Mouse (Mus musculus) limb, embryonic 11.5 days (tissue): ENCODE measurements around the gene Wnt10a. TPM values are rescaled to one million over a fixed set of nuclear protein-coding genes. Genes with fewer than 3 reads are reported as not detected.

Experiments
- ATAC-seq: fragments of 200-750 bp; cut with Nextera tagmentation; 2 replicates; pipeline ENCODE4 v1.8.0; 2017; ENCODE audit warnings: low read depth; ENCODE audit not compliant: insufficient number of reproducible peaks, low FRiP score, low TSS enrichment
- DNase-seq: peaks from one replicate; pipeline ENCODE4 v3.0.0-alpha.2; 2015; ENCODE audit warnings: low spot score
- H3K27ac ChIP-seq: fragments of 300-500 bp; sonication (generic); replicated peaks from 2 replicates; pipeline ENCODE4 v1.5.1; 2014; ENCODE audit warnings: low read depth, mild to moderate bottlenecking, low read length
- H3K27me3 ChIP-seq: fragments of 300-500 bp; sonication (generic); 2 replicates; pipeline ENCODE4 v1.6.1; 2014; ENCODE audit warnings: mild to moderate bottlenecking, low read length, mixed read lengths; ENCODE audit not compliant: control insufficient read depth, insufficient read depth
- H3K36me3 ChIP-seq: fragments of 300-500 bp; sonication (generic); 2 replicates; pipeline ENCODE4 v1.6.1; 2014; ENCODE audit warnings: mild to moderate bottlenecking, low read length, moderate library complexity, mixed read lengths; ENCODE audit not compliant: control insufficient read depth, insufficient read depth
- H3K4me1 ChIP-seq: fragments of 300-500 bp; sonication (generic); 2 replicates; pipeline ENCODE4 v1.6.1; 2014; ENCODE audit warnings: low read length, mixed read lengths; ENCODE audit not compliant: control insufficient read depth, insufficient read depth
- H3K4me2 ChIP-seq: fragments of 300-500 bp; sonication (generic); 2 replicates; pipeline ENCODE4 v1.6.1; 2014; ENCODE audit warnings: low read depth, mild to moderate bottlenecking, moderate library complexity; ENCODE audit not compliant: severe bottlenecking
- H3K4me3 ChIP-seq: fragments of 300-500 bp; sonication (generic); 2 replicates; pipeline ENCODE4 v1.5.1; 2014; ENCODE audit warnings: low read depth, low read length
- H3K9ac ChIP-seq: fragments of 300-500 bp; sonication (generic); 2 replicates; pipeline ENCODE4 v1.6.1; 2014; ENCODE audit warnings: mild to moderate bottlenecking, low read length
- H3K9me3 ChIP-seq: fragments of 300-500 bp; sonication (generic); 2 replicates; pipeline ENCODE4 v1.6.1; 2016; ENCODE audit warnings: low read length; ENCODE audit not compliant: control insufficient read depth
- WGBS: fragments of 180-500 bp; shearing (Covaris S2); extraction: QIAGEN DNeasy Blood & Tissue Kit; methylation state at CpG from one replicate; pipeline ENCODE4 v1.1.7; 2014; 5-methylcytosine and 5-hydroxymethylcytosine counted together
- polyA plus RNA-seq: library from polyadenylated mRNA; unstranded; fragments of >200 nt; fragmentation: Nextera tagmentation; extraction: Ambion mirVana; gene quantifications from 2 replicates; pipeline ENCODE4 v1.2.1, GENCODE M21; 2014

Wnt10a gene
- polyA plus RNA-seq, 1 experiment from 2014 or later, result 1.6 TPM

GRCm38 (mm10) chr1:74790095-74790494 is 1.2 kb upstream of the Wnt10a start:
- ATAC-seq (no peak), DNase-seq (peak; percentile 19)
- no peaks in the 10 kb centered on the region for H3K9me3 ChIP-seq
- peaks cover 35% of the 10 kb centered on the region for H3K4me1 ChIP-seq
- no peaks in the 10 kb centered on the region for H3K36me3 ChIP-seq
- H3K27ac ChIP-seq, result no peak overlapping the region
- no peak overlapping the region for H3K9ac ChIP-seq
- no peak overlapping the region for H3K4me2 ChIP-seq
- no peak overlapping the region for H3K4me3 ChIP-seq
- peaks cover 79% of the 10 kb centered on the region for H3K27me3 ChIP-seq
- 7% methylated on average over 3 of the region's 3 CpGs for WGBS

DNA sequence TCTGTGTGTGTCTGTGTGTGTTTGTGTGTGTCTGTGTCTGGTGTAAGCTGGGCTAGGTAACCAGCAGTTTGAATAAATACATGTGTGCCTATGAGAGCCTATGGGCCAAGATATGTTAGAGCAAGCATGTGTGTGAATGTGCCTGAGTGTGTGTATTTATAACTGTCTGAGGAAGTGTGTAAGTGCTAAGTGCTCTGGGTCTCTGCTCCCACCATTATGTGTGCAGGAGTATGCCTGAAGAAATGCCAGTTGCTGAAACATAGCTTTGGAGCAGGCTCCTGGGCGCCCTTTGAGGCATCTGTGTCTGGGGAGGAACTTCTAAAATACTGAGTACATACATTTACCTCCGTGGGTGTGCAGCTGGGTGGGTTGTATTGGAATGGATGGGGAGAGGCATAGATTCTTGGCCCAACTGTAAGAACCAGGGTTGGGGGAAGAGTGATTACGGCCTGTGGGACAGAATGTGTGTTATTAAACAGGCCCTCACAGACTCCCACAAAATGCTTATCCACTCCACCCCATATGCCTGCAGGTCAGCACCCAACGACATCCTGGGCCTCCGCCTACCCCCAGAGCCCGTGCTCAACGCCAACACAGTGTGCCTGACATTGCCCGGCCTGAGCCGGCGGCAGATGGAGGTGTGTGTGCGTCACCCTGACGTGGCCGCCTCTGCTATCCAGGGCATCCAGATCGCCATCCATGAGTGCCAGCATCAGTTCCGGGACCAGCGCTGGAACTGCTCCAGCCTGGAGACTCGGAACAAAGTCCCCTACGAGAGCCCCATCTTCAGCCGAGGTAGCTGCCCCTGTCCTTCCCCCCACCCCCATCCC is 1.7 kb downstream of the Wnt10a start:
- H3K9ac ChIP-seq, result no peak overlapping the region
- H3K4me3 ChIP-seq, result no peak overlapping the region
- H3K27ac ChIP-seq, result no peak overlapping the region
- no peaks in the 10 kb centered on the region for H3K36me3 ChIP-seq
- 9% methylated on average over 19 of the region's 19 CpGs for WGBS
- DNase-seq (peak; percentile 28), ATAC-seq (no peak)
- H3K4me1 ChIP-seq, result peaks cover 40% of the 10 kb centered on the region
- H3K9me3 ChIP-seq, result no peaks in the 10 kb centered on the region
- peaks cover 79% of the 10 kb centered on the region for H3K27me3 ChIP-seq
- no peak overlapping the region for H3K4me2 ChIP-seq

- DNase-seq (peak; percentile 68), ATAC-seq (no peak)
- Histone ChIP-seq H3K9ac (no peak overlapping the region), H3K4me1 (peaks cover 33% of the 10 kb centered on the region), H3K27me3 (peaks cover 82% of the 10 kb centered on the region), H3K9me3 (no peaks in the 10 kb centered on the region), H3K4me3 (peak overlapping the region; percentile 14), H3K36me3 (no peaks in the 10 kb centered on the region), H3K27ac (no peak overlapping the region), H3K4me2 (peak overlapping the region; percentile 37)
- WGBS, result 2% methylated on average over 37 of the region's 38 CpGs
Measured at GRCm38 (mm10) chr1:74794487-74795144, 3.3 kb downstream of the Wnt10a start.

DNA sequence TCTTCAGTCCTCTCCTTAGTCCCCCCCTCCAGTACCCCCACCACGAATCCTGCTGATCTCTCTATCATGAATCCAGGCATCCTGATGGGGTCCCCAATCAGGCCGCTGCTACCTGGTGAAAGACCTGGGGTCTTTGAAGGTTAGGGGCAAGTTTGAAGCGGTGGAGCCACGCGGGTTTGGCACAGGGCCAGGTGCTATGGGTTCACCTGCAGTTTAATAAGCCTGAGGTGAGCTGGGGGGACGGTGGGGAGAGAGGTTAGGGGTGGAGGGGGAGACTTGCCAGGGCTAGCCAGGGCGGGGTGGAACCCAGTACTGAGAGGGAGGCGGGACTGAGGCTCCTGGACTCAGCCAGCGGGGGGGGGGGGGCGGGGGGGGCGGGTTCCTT is 3.8 kb downstream of the Wnt10a start:
- 6% methylated on average over 11 of the region's 11 CpGs for WGBS
- Histone ChIP-seq H3K4me3 (no peak overlapping the region), H3K4me1 (peaks cover 30% of the 10 kb centered on the region), H3K27me3 (peaks cover 82% of the 10 kb centered on the region), H3K9me3 (no peaks in the 10 kb centered on the region), H3K36me3 (no peaks in the 10 kb centered on the region), H3K27ac (no peak overlapping the region), H3K4me2 (no peak overlapping the region), H3K9ac (no peak overlapping the region)
- no peak for ATAC-seq
- peak; percentile 40 for DNase-seq

DNA sequence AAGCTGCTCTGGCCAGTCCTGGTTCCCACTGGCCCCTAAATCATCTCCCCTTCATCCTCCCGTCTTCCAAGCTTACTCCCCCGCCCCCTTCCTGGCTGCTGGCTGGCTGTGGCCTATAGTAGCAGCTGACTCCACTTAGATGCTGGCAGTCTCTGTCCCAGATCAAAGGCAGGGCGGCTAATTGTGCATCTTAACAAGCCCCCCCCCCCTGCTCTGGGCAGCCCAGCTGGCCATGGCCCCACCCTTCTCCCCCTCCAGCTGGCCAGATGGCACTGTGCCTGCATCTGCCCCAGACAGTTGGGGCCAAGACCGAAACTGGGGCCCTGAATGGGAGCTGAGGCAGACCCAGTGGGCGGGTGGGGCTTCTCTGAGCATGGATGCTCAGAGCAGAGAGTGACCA is 6.1 kb downstream of the Wnt10a start:
- H3K27ac ChIP-seq, result no peak overlapping the region
- ATAC-seq (peak; percentile 15; the same call in 1 of the 2 replicates), DNase-seq (peak; percentile 73)
- peaks cover 81% of the 10 kb centered on the region for H3K27me3 ChIP-seq
- no peak overlapping the region for H3K9ac ChIP-seq
- peaks cover 24% of the 10 kb centered on the region for H3K4me1 ChIP-seq
- no peak overlapping the region for H3K4me2 ChIP-seq
- no peaks in the 10 kb centered on the region for H3K9me3 ChIP-seq
- H3K36me3 ChIP-seq, result no peaks in the 10 kb centered on the region
- 7% methylated on average over 5 of the region's 5 CpGs for WGBS
- no peak overlapping the region for H3K4me3 ChIP-seq

DNA sequence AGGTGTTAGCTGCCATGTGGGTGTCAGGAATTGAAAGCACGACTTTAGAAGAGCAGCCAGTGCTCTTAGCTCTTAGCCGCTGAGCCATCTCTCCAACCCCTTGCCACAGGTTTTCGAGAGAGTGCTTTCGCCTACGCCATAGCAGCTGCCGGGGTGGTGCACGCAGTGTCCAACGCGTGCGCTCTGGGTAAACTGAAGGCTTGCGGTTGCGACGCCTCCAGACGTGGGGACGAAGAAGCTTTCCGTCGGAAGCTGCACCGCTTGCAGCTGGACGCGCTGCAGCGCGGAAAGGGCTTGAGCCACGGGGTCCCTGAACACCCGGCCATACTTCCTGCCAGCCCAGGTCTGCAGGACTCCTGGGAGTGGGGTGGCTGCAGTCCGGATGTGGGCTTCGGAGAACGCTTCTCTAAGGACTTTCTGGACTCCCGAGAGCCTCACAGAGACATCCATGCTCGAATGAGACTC is 9.1 kb downstream of the Wnt10a start:
- Histone ChIP-seq H3K27me3 (peaks cover 81% of the 10 kb centered on the region), H3K4me2 (peak overlapping the region; percentile 35), H3K9ac (no peak overlapping the region), H3K9me3 (no peaks in the 10 kb centered on the region), H3K27ac (no peak overlapping the region), H3K36me3 (no peaks in the 10 kb centered on the region), H3K4me3 (peak overlapping the region; percentile 9; the same call in 1 of the 2 replicates), H3K4me1 (peaks cover 21% of the 10 kb centered on the region)
- peak; percentile 29 for DNase-seq
- ATAC-seq, result no peak
- WGBS, result under 1% methylated on average over 29 of the region's 29 CpGs

GRCm38 (mm10) chr1:74801631-74802140 is 10.4 kb downstream of the Wnt10a start:
- H3K4me3 ChIP-seq, result no peak overlapping the region
- no peaks in the 10 kb centered on the region for H3K36me3 ChIP-seq
- H3K9ac ChIP-seq, result no peak overlapping the region
- H3K27me3 ChIP-seq, result peaks cover 81% of the 10 kb centered on the region
- ATAC-seq (no peak), DNase-seq (no peak)
- WGBS, result 16% methylated on average over 6 of the region's 6 CpGs
- no peak overlapping the region for H3K27ac ChIP-seq
- H3K4me1 ChIP-seq, result peaks cover 26% of the 10 kb centered on the region
- H3K9me3 ChIP-seq, result no peaks in the 10 kb centered on the region
- no peak overlapping the region for H3K4me2 ChIP-seq

- peaks cover 31% of the 10 kb centered on the region for H3K4me1 ChIP-seq
- H3K4me2 ChIP-seq, result peak overlapping the region; percentile 87
- peak overlapping the region; percentile 38 for H3K4me3 ChIP-seq
- peak; percentile 84 for DNase-seq
- under 1% methylated on average over 57 of the region's 57 CpGs for WGBS
- H3K27me3 ChIP-seq, result peaks cover 91% of the 10 kb centered on the region
- H3K9ac ChIP-seq, result no peak overlapping the region
- no peaks in the 10 kb centered on the region for H3K9me3 ChIP-seq
- H3K27ac ChIP-seq, result no peak overlapping the region
- no peaks in the 10 kb centered on the region for H3K36me3 ChIP-seq
- ATAC-seq, result peak; percentile 11; the same call in 1 of the 2 replicates
Measured at GRCm38 (mm10) chr1:74802795-74803656, 11.7 kb downstream of the Wnt10a start.
